Mouse (Mus musculus) adipose tissue, adult 10 weeks (tissue): ENCODE results near the gene Fam71e1. TPM values are rescaled to one million over a fixed set of nuclear protein-coding genes. Genes with fewer than 3 reads are reported as not detected.

Experiments
- polyA plus RNA-seq: library from polyadenylated mRNA; stranded (reverse); fragments of 350-450 nt; fragmentation: Illumina TruSeq; extraction: RNeasy Lipid Tissue Mini Kit (QIAGEN cat#74804); gene quantifications from one replicate; pipeline ENCODE4 v1.2.3, GENCODE M21; 2014; ENCODE audit warnings: low read depth, low replicate concordance

The Fam71e1 gene
- 31.7 TPM for polyA plus RNA-seq

GRCm38 (mm10) chr7:44495992-44496770 is at the start of gene Fam71e1, which contains the start of gene Emc10:
TSS of gene Fam71e1 (plus strand) at chr7:44496581.
TSS of gene Emc10 (minus strand) at chr7:44496529.

GRCm38 (mm10) chr7:44465111-44465510 is 31.3 kb upstream of the Fam71e1 start, which contains the start of gene Aspdh:
TSS of gene Aspdh (plus strand) at chr7:44465391.

GRCm38 (mm10) chr7:44467811-44468411 is 28.5 kb upstream of the Fam71e1 start, which contains the start of gene Josd2:
TSS of gene Josd2 (plus strand) at chr7:44467980.

GRCm38 (mm10) chr7:44524502-44524901 is 28.1 kb downstream of the Fam71e1 start, which contains the start of gene Mybpc2:
TSS of gene Mybpc2 (minus strand) at chr7:44524656.

GRCm38 (mm10) chr7:44531946-44532732 is 35.8 kb downstream of the Fam71e1 start, which contains the start of gene Spib:
TSS of gene Spib (minus strand) at chr7:44532071.

GRCm38 (mm10) chr7:44548497-44549087 is 52.2 kb downstream of the Fam71e1 start, which contains the start of gene Pold1:
TSS of gene Pold1 (minus strand) at chr7:44548849.

Other genes starting within 250 kb of the Fam71e1 start
- gene 1700028J19Rik, start 249.9 kb upstream of the Fam71e1 start, polyA plus RNA-seq = 10.2 TPM
- gene 2410002F23Rik, start 249.9 kb upstream of the Fam71e1 start, polyA plus RNA-seq = 71.2 TPM
- 0.31 TPM for gene Acp4, start 239.2 kb upstream of the Fam71e1 start, polyA plus RNA-seq
- 37.4 TPM for gene Gm15517, start 235.1 kb upstream of the Fam71e1 start, polyA plus RNA-seq
- 7.8 TPM for gene Clec11a, start 189.7 kb upstream of the Fam71e1 start, polyA plus RNA-seq
- gene Shank1, start 186.3 kb upstream of the Fam71e1 start, polyA plus RNA-seq = 0.61 TPM
- 3.9 TPM for gene Syt3, start 112.5 kb upstream of the Fam71e1 start, polyA plus RNA-seq
- gene 1700008O03Rik, start 110.8 kb upstream of the Fam71e1 start, polyA plus RNA-seq = 0.37 TPM
- gene Lrrc4b, start 67.6 kb upstream of the Fam71e1 start, polyA plus RNA-seq = 0.20 TPM
- gene Aspdh, start 31.2 kb upstream of the Fam71e1 start, polyA plus RNA-seq = not detected
- 27.8 TPM for gene Josd2, start 28.6 kb upstream of the Fam71e1 start, polyA plus RNA-seq
- 127 TPM for gene Emc10, start 52 bp upstream of the Fam71e1 start, polyA plus RNA-seq
- gene Mybpc2, start 28.1 kb downstream of the Fam71e1 start, polyA plus RNA-seq = 0.36 TPM
- 0.62 TPM for gene Spib, start 35.5 kb downstream of the Fam71e1 start, polyA plus RNA-seq
- gene Pold1, start 52.3 kb downstream of the Fam71e1 start, polyA plus RNA-seq = 10.1 TPM
- gene Nr1h2, start 57.4 kb downstream of the Fam71e1 start, polyA plus RNA-seq = 91.4 TPM
- 13.2 TPM for gene Napsa, start 75.8 kb downstream of the Fam71e1 start, polyA plus RNA-seq
- gene Kcnc3, start 94.1 kb downstream of the Fam71e1 start, polyA plus RNA-seq = 17.2 TPM
- gene Myh14, start 174.3 kb downstream of the Fam71e1 start, polyA plus RNA-seq = 9.1 TPM
- gene Izumo2, start 212.2 kb downstream of the Fam71e1 start, polyA plus RNA-seq = 5.2 TPM